Mouse (Mus musculus) lung, postnatal 0 days (tissue): ENCODE results near the gene Cdkn1a.

ENCODE experiments used
- CTCF ChIP-seq: IDR thresholded peaks from 2 replicates; pipeline ENCODE4 v1.5.1; 2016; ENCODE audit warnings: antibody characterized with exemption, mild to moderate bottlenecking
- EP300 ChIP-seq: IDR thresholded peaks from 2 replicates; pipeline ENCODE4 v1.6.1; 2016; ENCODE audit warnings: antibody characterized with exemption, mild to moderate bottlenecking, control low read depth

DNA sequence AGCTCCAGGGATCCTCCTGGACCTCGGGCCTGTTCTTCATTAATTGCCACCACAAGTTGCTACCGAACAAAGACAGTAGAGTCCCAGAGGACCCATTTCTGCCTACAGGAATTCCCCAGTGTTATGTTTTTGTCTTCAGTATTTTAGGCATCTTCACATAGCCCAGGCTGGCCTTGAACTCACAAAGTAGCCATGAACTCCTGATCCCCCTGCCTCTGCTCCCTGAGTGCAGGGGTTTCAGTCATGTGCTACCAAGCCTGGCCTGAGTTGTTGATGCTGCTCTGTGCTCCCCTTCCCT lies 26.8 kb upstream of the Cdkn1a start:
- TF ChIP-seq CTCF (no peak), EP300 (no peak)
